Comparison of ENCODE assay signal across 30 mouse cellular contexts in the genomic region with DNA sequence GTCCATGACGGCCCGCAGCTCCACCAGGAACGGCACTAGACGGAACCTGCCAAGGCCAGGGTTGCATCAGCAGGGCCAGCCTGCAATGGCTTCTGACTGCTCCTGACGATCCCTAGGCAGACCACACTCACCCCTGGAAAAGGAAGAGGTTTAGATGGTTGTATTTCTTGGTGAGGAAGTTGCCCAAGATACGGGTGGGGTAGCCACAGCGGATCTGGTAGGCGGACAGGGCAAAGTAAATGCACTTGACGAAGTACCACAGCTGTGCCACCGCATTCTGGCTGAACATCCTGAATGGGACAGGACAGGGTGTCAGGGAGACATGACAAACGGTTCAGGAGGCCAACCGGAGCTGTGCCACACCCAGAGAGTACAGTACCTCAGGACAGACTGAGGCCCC. TPM values are rescaled to one million over a fixed set of nuclear protein-coding genes. Genes with fewer than 3 reads are reported as not detected.
A peak's percentile ranks its signal among the peaks of the same experiment; 100 is the strongest.
DNase-seq lines count a peak whose midpoint lies in the region; ATAC-seq and TF ChIP-seq lines count a peak whose summit lies in the region.
"Had no signal": no experiment of that assay in that cellular context is flagged by ENCODE, and none has a peak within 500 bp of the region (broad histone marks: within the 10 kb centered on the region; RNA-seq: fewer than 3 reads in every experiment).

No protein-coding gene starts in this region.

- H3K4me2 ChIP-seq in lung, postnatal 0 days (replicated peaks; ENCODE audit: low read depth, low read length), result no peak overlapping the region
- no peak overlapping the region for H3K4me2 ChIP-seq in forebrain, embryonic 13.5 days
- H3K4me2 ChIP-seq: embryonic facial prominence, embryonic 13.5 days; heart, embryonic 13.5 days; hindbrain, embryonic 15.5 days; lung, embryonic 15.5 days; midbrain, embryonic 12.5 days; neural tube, embryonic 15.5 days had no signal

- H3K9me3 ChIP-seq in lung, postnatal 0 days (ENCODE audit: low read length), result no peaks in the 10 kb centered on the region
- H3K9me3 ChIP-seq in forebrain, embryonic 13.5 days (replicated peaks), result no peaks in the 10 kb centered on the region
- H3K9me3 ChIP-seq: embryonic facial prominence, embryonic 13.5 days; forebrain, embryonic 10.5 days; heart, embryonic 13.5 days; hindbrain, embryonic 15.5 days; lung, embryonic 15.5 days; midbrain, embryonic 12.5 days; neural tube, embryonic 15.5 days had no signal

- H3K36me3 ChIP-seq in lung, postnatal 0 days (ENCODE audit: insufficient read depth, low read length), result peaks cover 55% of the 10 kb centered on the region
- H3K36me3 ChIP-seq in forebrain, embryonic 13.5 days (ENCODE audit: poor library complexity, severe bottlenecking), result peaks cover 51% of the 10 kb centered on the region

- whole genome bisulfite sequencing in lung, postnatal 0 days, result 80% methylated on average over 12 of the region's 12 CpGs
- WGBS in bone marrow, adult 2 months, result 42% methylated on average over 12 of the region's 12 CpGs
- 93% methylated on average over 12 of the region's 12 CpGs for WGBS in forebrain, embryonic 13.5 days

- no peak; the same call in 1 of the 2 replicates for TF ChIP-seq POLR2A in bone marrow, adult 2 months (IDR thresholded peaks at IDR 0.05; ENCODE audit: borderline replicate concordance, control insufficient read depth, low read depth, low read length)

- TF ChIP-seq CTCF in lung, postnatal 0 days (IDR thresholded peaks at IDR 0.05), result no peak
- TF ChIP-seq CTCF in bone marrow, adult 2 months (IDR thresholded peaks at IDR 0.05; ENCODE audit: control insufficient read depth, insufficient read depth, low read length), result no peak

- ATAC-seq in lung, postnatal 0 days, result no peak
- peak; percentile 79 for ATAC-seq in megakaryocyte progenitor cell, adult 5-6 weeks (replicated peaks; ENCODE audit: poor library complexity)
- no peak for ATAC-seq in forebrain, embryonic 13.5 days
- ATAC-seq: forebrain, embryonic 16.5 days; inflammation-experienced regulatory T-cells, adult 6 months had no signal

- TF ChIP-seq EP300 in lung, postnatal 0 days (IDR thresholded peaks at IDR 0.05), result no peak

- no peak overlapping the region for H3K9ac ChIP-seq in lung, postnatal 0 days (replicated peaks; ENCODE audit: low read depth)
- no peak overlapping the region for H3K9ac ChIP-seq in forebrain, embryonic 13.5 days
- H3K9ac ChIP-seq: embryonic facial prominence, embryonic 13.5 days; heart, embryonic 13.5 days; hindbrain, embryonic 15.5 days; liver, embryonic 14.5 days; lung, embryonic 15.5 days; midbrain, embryonic 12.5 days; neural tube, embryonic 15.5 days had no signal

- H3K27me3 ChIP-seq in lung, postnatal 0 days (replicated peaks; ENCODE audit: insufficient read depth, low read length), result no peaks in the 10 kb centered on the region
- no peaks in the 10 kb centered on the region for H3K27me3 ChIP-seq in forebrain, embryonic 13.5 days
- H3K27me3 ChIP-seq: embryonic facial prominence, embryonic 13.5 days; heart, embryonic 13.5 days; hindbrain, embryonic 15.5 days; lung, embryonic 15.5 days; midbrain, embryonic 12.5 days; neural tube, embryonic 15.5 days had no signal

- no peak overlapping the region for H3K4me3 ChIP-seq in lung, postnatal 0 days (ENCODE audit: low read depth, low read length)
- H3K4me3 ChIP-seq in bone marrow, adult 2 months (replicated peaks; ENCODE audit: control insufficient read depth, low read depth, low read length), result peak overlapping the region; percentile 39
- no peak overlapping the region for H3K4me3 ChIP-seq in forebrain, embryonic 13.5 days
- H3K4me3 ChIP-seq: embryonic facial prominence, embryonic 13.5 days; forebrain, embryonic 10.5 days; heart, embryonic 13.5 days; hindbrain, embryonic 15.5 days; lung, embryonic 15.5 days; midbrain, embryonic 12.5 days; neural tube, embryonic 15.5 days had no signal

- H3K4me1 ChIP-seq in lung, postnatal 0 days (ENCODE audit: insufficient read depth, low read depth, low read length), result no peaks in the 10 kb centered on the region
- peaks cover 7% of the 10 kb centered on the region; the same call in 1 of the 2 replicates for H3K4me1 ChIP-seq in bone marrow, adult 2 months (ENCODE audit: control insufficient read depth, insufficient read depth, low read length)
- H3K4me1 ChIP-seq in forebrain, embryonic 13.5 days, result no peaks in the 10 kb centered on the region
- H3K4me1 ChIP-seq: embryonic facial prominence, embryonic 13.5 days; forebrain, embryonic 10.5 days; heart, embryonic 13.5 days; hindbrain, embryonic 15.5 days; lung, embryonic 15.5 days; midbrain, embryonic 12.5 days; neural tube, embryonic 15.5 days had no signal

- no peak overlapping the region for H3K27ac ChIP-seq in lung, postnatal 0 days (ENCODE audit: low read length)
- peak overlapping the region; percentile 84 for H3K27ac ChIP-seq in bone marrow, adult 2 months (ENCODE audit: control insufficient read depth, insufficient read depth, low read depth, low read length, poor library complexity)
- H3K27ac ChIP-seq in forebrain, embryonic 13.5 days, result no peak overlapping the region
- H3K27ac ChIP-seq: embryonic facial prominence, embryonic 13.5 days; forebrain, embryonic 10.5 days; heart, embryonic 13.5 days; hindbrain, embryonic 15.5 days; kidney, postnatal 0 days; liver, embryonic 14.5 days; lung, embryonic 15.5 days; midbrain, embryonic 12.5 days; neural tube, embryonic 15.5 days had no signal

- peak; percentile 40 to 41 for DNase-seq in lung, adult 18-20 months
- DNase-seq in lung, postnatal 0 days (ENCODE audit: low spot score), result no peak
- DNase-seq in gastrocnemius, adult 18-20 months (ENCODE audit: low spot score), result no peak
- no peak for DNase-seq in cerebellum, adult 11-12 months
- DNase-seq: adrenal gland, adult 8-10 months; cerebellum, adult 9-11 months; heart, postnatal 10 days; kidney, adult 8-10 months; liver; right cerebral cortex, adult 18-20 months; spleen, adult 18-20 months; thymus, postnatal 14 days had no signal

RNA-seq across cellular contexts. Expression of gene Ctu2, which starts 8.9 kb away (rescaled TPM):
- polyA plus RNA-seq in lung, postnatal 0 days (2015; fragmentation: Nextera tagmentation; extraction: Ambion mirVana), result 21.2 and 25.9 TPM in 2 replicates
- 62.9 and 122 TPM in 2 replicates for polyA plus RNA-seq in bone marrow, adult 2 months (2011; ENCODE audit: insufficient read depth, insufficient read length, low replicate concordance, missing spikeins)
- 17.3 and 26.8 TPM in 2 replicates for total RNA-seq in megakaryocyte progenitor cell, adult 5-6 weeks (2015)
- total RNA-seq in megakaryocyte progenitor cell, adult 5-6 weeks (2017), result 11.2 and 14.9 TPM in 2 replicates
- polyA plus RNA-seq in forebrain, embryonic 13.5 days (2015; fragmentation: Nextera tagmentation; extraction: Ambion mirVana), result 69.1 and 69.9 TPM in 2 replicates
- 1 to 10 TPM; 6.3 to 7.6 TPM for total RNA-seq in gastrocnemius, adult 18-20 months (2021)

RNA-seq across cellular contexts. Expression of gene Rnf166, which starts 9.0 kb away (rescaled TPM):
- 49.4 and 52.7 TPM in 2 replicates for polyA plus RNA-seq in lung, postnatal 0 days (2015; fragmentation: Nextera tagmentation; extraction: Ambion mirVana)
- polyA plus RNA-seq in bone marrow, adult 2 months (2011; ENCODE audit: insufficient read depth, insufficient read length, low replicate concordance, missing spikeins), result 17.4 and 32.7 TPM in 2 replicates
- 26.6 and 33.3 TPM in 2 replicates for total RNA-seq in megakaryocyte progenitor cell, adult 5-6 weeks (2015)
- 32.8 and 33.2 TPM in 2 replicates for total RNA-seq in megakaryocyte progenitor cell, adult 5-6 weeks (2017)
- polyA plus RNA-seq in forebrain, embryonic 13.5 days (2015; fragmentation: Nextera tagmentation; extraction: Ambion mirVana), result 33.6 and 36.1 TPM in 2 replicates
- total RNA-seq in gastrocnemius, adult 18-20 months (2021), result 10 to 100 TPM; 35.0 to 37.7 TPM

RNA-seq across cellular contexts. Expression of gene Snai3, which starts 24.3 kb away (rescaled TPM):
- polyA plus RNA-seq in lung, postnatal 0 days (2015; fragmentation: Nextera tagmentation; extraction: Ambion mirVana), result 1.2 and 1.5 TPM in 2 replicates
- polyA plus RNA-seq in bone marrow, adult 2 months (2011; ENCODE audit: insufficient read depth, insufficient read length, low replicate concordance, missing spikeins), result 2.2 TPM in 1 of 2 replicates, not detected in the other
- total RNA-seq in megakaryocyte progenitor cell, adult 5-6 weeks (2015), result 0.30 TPM in 1 of 2 replicates, not detected in the other
- total RNA-seq in megakaryocyte progenitor cell, adult 5-6 weeks (2017), result not detected in 2 replicates
- polyA plus RNA-seq in forebrain, embryonic 13.5 days (2015; fragmentation: Nextera tagmentation; extraction: Ambion mirVana), result 0.10 TPM in 1 of 2 replicates, not detected in the other
- total RNA-seq in gastrocnemius, adult 18-20 months (2021), result 10 to 100 TPM in 1 of 2 experiments, 1 to 10 TPM in 1; 5.7 to 14.7 TPM
- total RNA-seq: adrenal gland, adult 8-10 months; hematopoietic stem cell, adult 5-6 weeks; left cerebral cortex, postnatal 14 days; midbrain, postnatal 0 days had no signal
- polyA plus RNA-seq: forebrain, embryonic 16.5 days; hindbrain, embryonic 15.5 days; limb, embryonic 11.5 days; midbrain, embryonic 12.5 days; midbrain, postnatal 0 days had no signal

RNA-seq across cellular contexts. Expression of gene Mvd, which starts 41.6 kb away (rescaled TPM):
- 29.2 and 31.2 TPM in 2 replicates for polyA plus RNA-seq in lung, postnatal 0 days (2015; fragmentation: Nextera tagmentation; extraction: Ambion mirVana)
- 2.4 and 6.3 TPM in 2 replicates for polyA plus RNA-seq in bone marrow, adult 2 months (2011; ENCODE audit: insufficient read depth, insufficient read length, low replicate concordance, missing spikeins)
- total RNA-seq in megakaryocyte progenitor cell, adult 5-6 weeks (2015), result 3.4 and 3.8 TPM in 2 replicates
- total RNA-seq in megakaryocyte progenitor cell, adult 5-6 weeks (2017), result 3.2 and 5.6 TPM in 2 replicates
- polyA plus RNA-seq in forebrain, embryonic 13.5 days (2015; fragmentation: Nextera tagmentation; extraction: Ambion mirVana), result 38.3 and 42.2 TPM in 2 replicates
- total RNA-seq in gastrocnemius, adult 18-20 months (2021), result 1 to 10 TPM; 3.9 to 5.6 TPM

RNA-seq across cellular contexts. Expression of gene Cyba, which starts 52.1 kb away (rescaled TPM):
- polyA plus RNA-seq in lung, postnatal 0 days (2015; fragmentation: Nextera tagmentation; extraction: Ambion mirVana), result 401 and 429 TPM in 2 replicates
- polyA plus RNA-seq in bone marrow, adult 2 months (2011; ENCODE audit: insufficient read depth, insufficient read length, low replicate concordance, missing spikeins), result 168 and 494 TPM in 2 replicates
- 123 and 166 TPM in 2 replicates for total RNA-seq in megakaryocyte progenitor cell, adult 5-6 weeks (2015)
- 94.4 and 117 TPM in 2 replicates for total RNA-seq in megakaryocyte progenitor cell, adult 5-6 weeks (2017)
- polyA plus RNA-seq in forebrain, embryonic 13.5 days (2015; fragmentation: Nextera tagmentation; extraction: Ambion mirVana), result 28.8 and 33.9 TPM in 2 replicates
- total RNA-seq in gastrocnemius, adult 18-20 months (2021), result 1 to 10 TPM; 4.5 to 8.6 TPM

Comparison
In these comparisons a context has a peak if more than half of its experiments do, and no peak if none do; other contexts are left out.
1. DNase-seq: peak in lung, adult 18-20 months (2 of 2); none in lung, postnatal 0 days (single experiment), gastrocnemius, adult 18-20 months (single experiment) and cerebellum, adult 11-12 months (single experiment).